Mouse (Mus musculus): ENCODE results near the gene Cmah. TPM values are rescaled to one million over a fixed set of nuclear protein-coding genes. Genes with fewer than 3 reads are reported as not detected.

The Cmah gene
- total and polyA plus RNA-seq, 3 experiments, result 1.4 to 2.2 TPM; not detected in 1

DNA sequence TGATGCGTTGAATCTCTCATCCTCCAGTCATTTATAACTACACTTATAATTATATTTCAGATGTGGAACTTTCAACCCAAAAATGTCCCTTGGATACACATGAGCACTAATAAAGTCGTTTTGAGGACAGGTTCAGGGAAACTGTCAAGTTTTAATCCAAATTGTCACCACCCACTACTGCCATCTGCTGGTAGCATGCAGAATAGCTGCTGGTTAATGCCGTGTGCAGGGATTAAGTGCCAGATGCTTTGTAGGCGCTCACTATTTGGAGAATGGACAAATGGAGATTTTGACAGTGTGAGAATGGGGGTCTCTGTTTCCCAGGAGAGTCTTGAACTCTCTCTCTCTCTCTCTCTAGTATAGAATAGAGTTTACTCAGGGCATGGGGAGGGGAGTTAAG, 30.0 kb upstream of the Cmah start:
- TF ChIP-seq CTCF (IDR thresholded peaks at IDR 0.05 in 2 of 3, conservative IDR thresholded peaks at IDR 0.05 in 1 of 3; ENCODE audit: control insufficient read depth in 1 of 3, insufficient read depth in 1 of 3, low read depth in 2 of 3, low read length in 3 of 3, poor library complexity in 1 of 3, severe bottlenecking in 1 of 3), result peak; percentile 74 to 94 (median 88)
- peak; percentile 72 for TF ChIP-seq RAD21 (IDR thresholded peaks at IDR 0.05; ENCODE audit: low read depth, low read length)
- peak; percentile 68 for TF ChIP-seq ZC3H11A (IDR thresholded peaks at IDR 0.05; ENCODE audit: low read depth, low read length)
- TF ChIP-seq SIN3A (IDR thresholded peaks at IDR 0.05; ENCODE audit: low read length), result no peak
- TF ChIP-seq SMC3 (IDR thresholded peaks at IDR 0.05; ENCODE audit: low read depth, low read length), result peak; percentile 95
- no peak for TF ChIP-seq MAX (IDR thresholded peaks at IDR 0.05; ENCODE audit: low read length)
- no peak for TF ChIP-seq MAFK (IDR thresholded peaks at IDR 0.05; ENCODE audit: borderline replicate concordance, low read depth, low read length)
- TF ChIP-seq ETS1 (IDR thresholded peaks at IDR 0.05; ENCODE audit: low read depth, low read length), result no peak
- Histone ChIP-seq H3K27me3 (ENCODE audit: control insufficient read depth in 1 of 2, insufficient read depth in 2 of 2, low read length in 2 of 2) (peaks cover 3 to 8% of the 10 kb centered on the region in 2 experiments; a peak in 3 of 4 replicates), H3K27ac (ENCODE audit: control insufficient read depth, low read depth, low read length) (no peak overlapping the region), H3K4me3 (ENCODE audit: control insufficient read depth in 1 of 2, insufficient read depth in 1 of 2, low read depth in 2 of 2, low read length in 2 of 2) (no peak overlapping the region), H3K9ac (ENCODE audit: control insufficient read depth, low read depth, low read length, poor library complexity, severe bottlenecking) (no peak overlapping the region), H3K36me3 (ENCODE audit: control insufficient read depth in 1 of 2, insufficient read depth in 2 of 2, low read length in 2 of 2) (no peaks in the 10 kb centered on the region), H3K4me1 (ENCODE audit: control insufficient read depth in 1 of 2, insufficient read depth in 2 of 2, low read length in 2 of 2) (no peaks in the 10 kb centered on the region), H3K79me2 (ENCODE audit: control insufficient read depth, insufficient read depth, low read length, poor library complexity) (no peaks in the 10 kb centered on the region), H3K9me3 (replicated peaks; ENCODE audit: insufficient read depth, low read length) (no peaks in the 10 kb centered on the region)
- peak; percentile 68 for DNase-seq (ENCODE audit: low read depth, low spot score)

DNA sequence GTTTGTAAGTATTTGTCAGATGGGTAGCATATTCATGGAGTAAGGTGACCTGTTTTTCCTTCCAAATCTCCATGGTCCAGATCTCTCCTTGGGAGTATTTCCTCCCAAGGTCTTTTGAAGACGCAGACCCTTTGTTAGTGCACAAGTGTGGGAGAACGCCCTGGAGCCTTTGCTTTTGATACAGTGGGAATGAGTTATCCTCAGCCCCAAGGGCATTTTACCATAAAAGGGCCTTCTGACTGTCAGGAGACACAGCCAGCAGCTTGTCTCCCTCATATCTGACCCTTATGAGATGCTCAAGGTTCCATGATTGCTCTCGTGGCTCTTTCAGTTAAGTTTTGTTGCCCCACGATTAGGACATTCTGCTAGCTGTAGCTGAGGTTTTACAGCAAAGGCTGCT, 21.7 kb upstream of the Cmah start:
- H3K4me1 ChIP-seq (ENCODE audit: control insufficient read depth in 1 of 2, insufficient read depth in 2 of 2, low read length in 2 of 2), result no peaks in the 10 kb centered on the region
- no peaks in the 10 kb centered on the region for H3K36me3 ChIP-seq (ENCODE audit: control insufficient read depth in 1 of 2, insufficient read depth in 2 of 2, low read length in 2 of 2)
- H3K9ac ChIP-seq (ENCODE audit: control insufficient read depth, low read depth, low read length, poor library complexity, severe bottlenecking), result no peak overlapping the region
- no peaks in the 10 kb centered on the region for H3K79me2 ChIP-seq (ENCODE audit: control insufficient read depth, insufficient read depth, low read length, poor library complexity)
- H3K27me3 ChIP-seq (ENCODE audit: control insufficient read depth in 1 of 2, insufficient read depth in 2 of 2, low read length in 2 of 2), result no peaks in the 10 kb centered on the region
- TF ChIP-seq SMC3 (IDR thresholded peaks at IDR 0.05; ENCODE audit: low read depth, low read length) (no peak), RAD21 (IDR thresholded peaks at IDR 0.05; ENCODE audit: low read depth, low read length) (no peak), BHLHE40 (IDR thresholded peaks at IDR 0.05; ENCODE audit: borderline replicate concordance, low read depth, low read length) (no peak), RCOR1 (IDR thresholded peaks at IDR 0.05; ENCODE audit: low read depth, low read length) (no peak), POLR2A (IDR thresholded peaks at IDR 0.05; ENCODE audit: control insufficient read depth in 1 of 2, insufficient read depth in 1 of 2, low read depth in 1 of 2, low read length in 2 of 2, poor library complexity in 1 of 2) (no peak), GABPA (IDR thresholded peaks at IDR 0.05; ENCODE audit: low read depth, low read length) (no peak), CTCF (IDR thresholded peaks at IDR 0.05 in 2 of 3, conservative IDR thresholded peaks at IDR 0.05 in 1 of 3; ENCODE audit: control insufficient read depth in 1 of 3, insufficient read depth in 1 of 3, low read depth in 2 of 3, low read length in 3 of 3, poor library complexity in 1 of 3, severe bottlenecking in 1 of 3) (no peak), NRF1 (IDR thresholded peaks at IDR 0.05; ENCODE audit: insufficient read depth, low read depth, low read length, poor library complexity, severe bottlenecking) (no peak), TCF12 (IDR thresholded peaks at IDR 0.05; ENCODE audit: low read depth, low read length) (no peak), JUND (IDR thresholded peaks at IDR 0.05; ENCODE audit: low read depth, low read length) (no peak), MAFK (IDR thresholded peaks at IDR 0.05; ENCODE audit: borderline replicate concordance, low read depth, low read length) (no peak), MEF2A (IDR thresholded peaks at IDR 0.05; ENCODE audit: extremely low read depth, insufficient replicate concordance, low read depth, low read length, poor library complexity, severe bottlenecking) (no peak), GATA1 (IDR thresholded peaks at IDR 0.05; ENCODE audit: low read depth, low read length) (no peak), KAT2A (conservative IDR thresholded peaks at IDR 0.05; ENCODE audit: low read depth, low read length) (no peak), POLR2AphosphoS5 (IDR thresholded peaks at IDR 0.05; ENCODE audit: borderline replicate concordance, low read depth, low read length) (no peak), MXI1 (IDR thresholded peaks at IDR 0.05; ENCODE audit: low read depth, low read length) (no peak)
- H3K4me3 ChIP-seq (ENCODE audit: control insufficient read depth in 1 of 2, insufficient read depth in 1 of 2, low read depth in 2 of 2, low read length in 2 of 2), result no peak overlapping the region
- no peak for DNase-seq (ENCODE audit: low read depth, low spot score)
- no peaks in the 10 kb centered on the region for H3K9me3 ChIP-seq (replicated peaks; ENCODE audit: insufficient read depth, low read length)
- H3K27ac ChIP-seq (ENCODE audit: control insufficient read depth, low read depth, low read length), result no peak overlapping the region
